Mouse (Mus musculus): ENCODE measurements around the gene B3galt4. TPM values are rescaled to one million over a fixed set of nuclear protein-coding genes. Genes with fewer than 3 reads are reported as not detected.

The B3galt4 gene
- polyA plus RNA-seq, 1 experiment from 2014 or later = 2.9 TPM

GRCm38 (mm10) chr17:33920282-33921097 is 30.8 kb downstream of the B3galt4 start:
- under 1% methylated on average over 36 of the region's 36 CpGs for WGBS
- Histone ChIP-seq H3K4me2 (ENCODE audit: low read depth, low read length) (peak overlapping the region; percentile 96), H3K9me3 (replicated peaks; ENCODE audit: control insufficient read depth, low read length) (no peaks in the 10 kb centered on the region), H3K36me3 (replicated peaks; ENCODE audit: control insufficient read depth, insufficient read depth, low read depth, low read length) (no peaks in the 10 kb centered on the region), H3K4me1 (ENCODE audit: control insufficient read depth, insufficient read depth, low read length) (peaks cover 2% of the 10 kb centered on the region), H3K27me3 (ENCODE audit: control insufficient read depth, insufficient read depth, low read length) (no peaks in the 10 kb centered on the region), H3K4me3 (ENCODE audit: low read depth, low read length) (peak overlapping the region; percentile 51), H3K9ac (replicated peaks; ENCODE audit: low read length) (peak overlapping the region; percentile 69), H3K27ac (replicated peaks; ENCODE audit: low read depth, low read length) (no peak overlapping the region; the same call in 1 of the 2 replicates)
- DNase-seq (ENCODE audit: low spot score) = peak; percentile 91
- ATAC-seq (replicated peaks; ENCODE audit: insufficient number of reproducible peaks, low FRiP score, low TSS enrichment, low read depth) = peak; percentile 42

- Histone ChIP-seq H3K9me3 (replicated peaks; ENCODE audit: control insufficient read depth, low read length) (no peaks in the 10 kb centered on the region), H3K27ac (replicated peaks; ENCODE audit: low read depth, low read length) (no peak overlapping the region; the same call in 1 of the 2 replicates), H3K27me3 (ENCODE audit: control insufficient read depth, insufficient read depth, low read length) (no peaks in the 10 kb centered on the region), H3K4me3 (ENCODE audit: low read depth, low read length) (peak overlapping the region; percentile 51), H3K4me2 (ENCODE audit: low read depth, low read length) (peak overlapping the region; percentile 96), H3K9ac (replicated peaks; ENCODE audit: low read length) (peak overlapping the region; percentile 69), H3K36me3 (replicated peaks; ENCODE audit: control insufficient read depth, insufficient read depth, low read depth, low read length) (no peaks in the 10 kb centered on the region), H3K4me1 (ENCODE audit: control insufficient read depth, insufficient read depth, low read length) (peaks cover 2% of the 10 kb centered on the region)
- DNase-seq (ENCODE audit: low spot score) (peak; percentile 46), ATAC-seq (replicated peaks; ENCODE audit: insufficient number of reproducible peaks, low FRiP score, low TSS enrichment, low read depth) (no peak)
- WGBS = under 1% methylated on average over 52 of the region's 52 CpGs
Observed at GRCm38 (mm10) chr17:33919351-33920281, 31.7 kb downstream of the B3galt4 start.

GRCm38 (mm10) chr17:33918293-33919203 is 32.7 kb downstream of the B3galt4 start:
- ATAC-seq (replicated peaks; ENCODE audit: insufficient number of reproducible peaks, low FRiP score, low TSS enrichment, low read depth) = no peak
- DNase-seq (ENCODE audit: low spot score) = no peak
- Histone ChIP-seq H3K4me1 (ENCODE audit: control insufficient read depth, insufficient read depth, low read length) (peaks cover 2% of the 10 kb centered on the region), H3K9me3 (replicated peaks; ENCODE audit: control insufficient read depth, low read length) (no peaks in the 10 kb centered on the region), H3K27ac (replicated peaks; ENCODE audit: low read depth, low read length) (no peak overlapping the region), H3K27me3 (ENCODE audit: control insufficient read depth, insufficient read depth, low read length) (no peaks in the 10 kb centered on the region), H3K9ac (replicated peaks; ENCODE audit: low read length) (no peak overlapping the region), H3K36me3 (replicated peaks; ENCODE audit: control insufficient read depth, insufficient read depth, low read depth, low read length) (peaks cover 7% of the 10 kb centered on the region), H3K4me2 (ENCODE audit: low read depth, low read length) (no peak overlapping the region; the same call in 1 of the 2 replicates), H3K4me3 (ENCODE audit: low read depth, low read length) (peak overlapping the region; percentile 51; the same call in 1 of the 2 replicates)
- WGBS = 59% methylated on average over 37 of the region's 37 CpGs

GRCm38 (mm10) chr17:33917656-33918292 is 33.5 kb downstream of the B3galt4 start:
- H3K4me3 ChIP-seq (ENCODE audit: low read depth, low read length) = peak overlapping the region; percentile 10; the same call in 1 of the 2 replicates
- H3K4me2 ChIP-seq (ENCODE audit: low read depth, low read length) = no peak overlapping the region
- H3K27ac ChIP-seq (replicated peaks; ENCODE audit: low read depth, low read length) = no peak overlapping the region
- no peak for DNase-seq (ENCODE audit: low spot score)
- H3K9ac ChIP-seq (replicated peaks; ENCODE audit: low read length) = no peak overlapping the region
- WGBS = 86% methylated on average over 18 of the region's 18 CpGs
- H3K27me3 ChIP-seq (ENCODE audit: control insufficient read depth, insufficient read depth, low read length) = no peaks in the 10 kb centered on the region
- ATAC-seq (replicated peaks; ENCODE audit: insufficient number of reproducible peaks, low FRiP score, low TSS enrichment, low read depth) = no peak
- peaks cover 2% of the 10 kb centered on the region for H3K4me1 ChIP-seq (ENCODE audit: control insufficient read depth, insufficient read depth, low read length)
- no peaks in the 10 kb centered on the region for H3K9me3 ChIP-seq (replicated peaks; ENCODE audit: control insufficient read depth, low read length)
- peaks cover 10% of the 10 kb centered on the region for H3K36me3 ChIP-seq (replicated peaks; ENCODE audit: control insufficient read depth, insufficient read depth, low read depth, low read length)

GRCm38 (mm10) chr17:33916847-33917655 is 34.2 kb downstream of the B3galt4 start:
- Histone ChIP-seq H3K9me3 (replicated peaks; ENCODE audit: control insufficient read depth, low read length) (no peaks in the 10 kb centered on the region), H3K9ac (replicated peaks; ENCODE audit: low read length) (no peak overlapping the region; the same call in 1 of the 2 replicates), H3K4me1 (ENCODE audit: control insufficient read depth, insufficient read depth, low read length) (peaks cover 2% of the 10 kb centered on the region), H3K4me3 (ENCODE audit: low read depth, low read length) (peak overlapping the region; percentile 54), H3K27me3 (ENCODE audit: control insufficient read depth, insufficient read depth, low read length) (no peaks in the 10 kb centered on the region), H3K4me2 (ENCODE audit: low read depth, low read length) (peak overlapping the region; percentile 46), H3K27ac (replicated peaks; ENCODE audit: low read depth, low read length) (no peak overlapping the region), H3K36me3 (replicated peaks; ENCODE audit: control insufficient read depth, insufficient read depth, low read depth, low read length) (peaks cover 15% of the 10 kb centered on the region)
- 70% methylated on average over 31 of the region's 31 CpGs for WGBS
- no peak for DNase-seq (ENCODE audit: low spot score)
- no peak for ATAC-seq (replicated peaks; ENCODE audit: insufficient number of reproducible peaks, low FRiP score, low TSS enrichment, low read depth)

GRCm38 (mm10) chr17:33916294-33916693 is 35.0 kb downstream of the B3galt4 start:
- peaks cover 21% of the 10 kb centered on the region for H3K36me3 ChIP-seq (replicated peaks; ENCODE audit: control insufficient read depth, insufficient read depth, low read depth, low read length)
- H3K27me3 ChIP-seq (ENCODE audit: control insufficient read depth, insufficient read depth, low read length) = no peaks in the 10 kb centered on the region
- no peaks in the 10 kb centered on the region for H3K9me3 ChIP-seq (replicated peaks; ENCODE audit: control insufficient read depth, low read length)
- H3K27ac ChIP-seq (replicated peaks; ENCODE audit: low read depth, low read length) = peak overlapping the region; percentile 59
- WGBS = 0% methylated on average over 14 of the region's 20 CpGs
- ATAC-seq (replicated peaks; ENCODE audit: insufficient number of reproducible peaks, low FRiP score, low TSS enrichment, low read depth) (no peak; the same call in 1 of the 2 replicates), DNase-seq (ENCODE audit: low spot score) (peak; percentile 84)
- peak overlapping the region; percentile 46 for H3K4me2 ChIP-seq (ENCODE audit: low read depth, low read length)
- H3K9ac ChIP-seq (replicated peaks; ENCODE audit: low read length) = peak overlapping the region; percentile 61
- H3K4me3 ChIP-seq (ENCODE audit: low read depth, low read length) = peak overlapping the region; percentile 54
- H3K4me1 ChIP-seq (ENCODE audit: control insufficient read depth, insufficient read depth, low read length) = peaks cover 2% of the 10 kb centered on the region

Data from embryonic facial prominence, embryonic 11.5 days (tissue).